Mouse (Mus musculus) stomach, postnatal 0 days (tissue): ENCODE data around the gene 6030408B16Rik.

Experiments
- CTCF ChIP-seq: IDR thresholded peaks from 2 replicates; pipeline ENCODE4 v1.5.1; 2016; ENCODE audit warnings: antibody characterized with exemption, low read depth, mild to moderate bottlenecking, moderate library complexity
- EP300 ChIP-seq: optimal IDR thresholded peaks from 2 replicates; pipeline ENCODE3; 2016; ENCODE audit warnings: antibody characterized with exemption

- peak; percentile 87 for TF ChIP-seq CTCF
- TF ChIP-seq EP300, result no peak
Observed at GRCm38 (mm10) chr15:101341797-101342515, 48.9 kb downstream of the 6030408B16Rik start.
